In genomic region chr19:7039841-7040636, GRCm38 (mm10) we compare ENCODE assay signal across 8 mouse cellular contexts. TPM values are rescaled to one million over a fixed set of nuclear protein-coding genes. Genes with fewer than 3 reads are reported as not detected.
DNase-seq lines count a peak whose midpoint lies in the region; ATAC-seq lines count a peak whose summit lies in the region.

Gene Stip1 (minus strand): TSS chr19:7039967.

- peak; percentile 100 for DNase-seq in ES-CJ7 (ENCODE audit: low read depth, low spot score)
- DNase-seq in cerebellum, adult 11 months, result peak; percentile 99
- peak; percentile 100 for DNase-seq in forebrain, embryonic 14.5 days (ENCODE audit: low spot score)
- peak; percentile 97 to 98 for DNase-seq in heart, postnatal 14 days
- peak; percentile 100 for DNase-seq in layer of hippocampus, adult 11-12 months (ENCODE audit: low spot score)
- peak; percentile 100 for DNase-seq in lung, adult 18-20 months
- DNase-seq in testis, postnatal 14 days (ENCODE audit: low spot score), result peak; percentile 100

- no peaks in the 10 kb centered on the region for H3K27me3 ChIP-seq in forebrain, embryonic 14.5 days (replicated peaks; ENCODE audit: control insufficient read depth, insufficient read depth, low read length)
- no peaks in the 10 kb centered on the region for H3K27me3 ChIP-seq in neural tube, embryonic 15.5 days (replicated peaks)

- ATAC-seq in forebrain, embryonic 14.5 days, result peak; percentile 99
- peak; percentile 99 for ATAC-seq in neural tube, embryonic 15.5 days (ENCODE audit: low FRiP score)

- peak within 1 kb of the TSS; percentile 97 for H3K27ac ChIP-seq in forebrain, embryonic 14.5 days (ENCODE audit: low read depth, low read length)
- peak within 1 kb of the TSS; percentile 96 for H3K27ac ChIP-seq in neural tube, embryonic 15.5 days (replicated peaks)

- H3K4me2 ChIP-seq in forebrain, embryonic 14.5 days (ENCODE audit: low read length), result peak within 1 kb of the TSS; percentile 89
- peak within 1 kb of the TSS; percentile 91 for H3K4me2 ChIP-seq in neural tube, embryonic 15.5 days

- H3K36me3 ChIP-seq in forebrain, embryonic 14.5 days (ENCODE audit: control insufficient read depth, insufficient read depth, low read length), result peaks cover 9% of the 10 kb centered on the region
- no peaks in the 10 kb centered on the region; the same call in 1 of the 2 replicates for H3K36me3 ChIP-seq in neural tube, embryonic 15.5 days

- under 1% methylated on average over 47 of the region's 49 CpGs for WGBS in forebrain, embryonic 14.5 days
- WGBS in neural tube, embryonic 15.5 days, result under 1% methylated on average over 49 of the region's 49 CpGs

- H3K4me1 ChIP-seq in forebrain, embryonic 14.5 days (ENCODE audit: control insufficient read depth, insufficient read depth, low read length), result peaks cover 17% of the 10 kb centered on the region
- H3K4me1 ChIP-seq in neural tube, embryonic 15.5 days, result peaks cover 33% of the 10 kb centered on the region

- intact Hi-C loops in heart, postnatal 14 days (cut with DNase I), result no loop called here

- no peaks in the 10 kb centered on the region for H3K9me3 ChIP-seq in forebrain, embryonic 14.5 days (replicated peaks; ENCODE audit: control insufficient read depth, low read length)
- H3K9me3 ChIP-seq in neural tube, embryonic 15.5 days (replicated peaks), result no peaks in the 10 kb centered on the region

- H3K9ac ChIP-seq in forebrain, embryonic 14.5 days (ENCODE audit: low read length), result peak within 1 kb of the TSS; percentile 95
- H3K9ac ChIP-seq in neural tube, embryonic 15.5 days (replicated peaks), result peak within 1 kb of the TSS; percentile 91

- H3K4me3 ChIP-seq in forebrain, embryonic 14.5 days (ENCODE audit: low read depth, low read length), result peak within 1 kb of the TSS; percentile 92
- H3K4me3 ChIP-seq in neural tube, embryonic 15.5 days (replicated peaks), result peak within 1 kb of the TSS; percentile 86

RNA-seq across cellular contexts. Expression of gene Stip1, which starts in this region (rescaled TPM):
- polyA plus RNA-seq in forebrain, embryonic 14.5 days (2014; fragmentation: Nextera tagmentation; extraction: Ambion mirVana), result 278 and 287 TPM in 2 replicates
- 100 to 1,000 TPM in 1 of 2 experiments, 10 to 100 TPM in 1; 84.1 to 107 TPM for total RNA-seq in heart, postnatal 14 days (2021)
- 210 and 232 TPM in 2 replicates for polyA plus RNA-seq in neural tube, embryonic 15.5 days (2015; fragmentation: Nextera tagmentation; extraction: Ambion mirVana)

Comparison
In these comparisons a context has a peak if more than half of its experiments do, and no peak if none do; other contexts are left out.
1. Peak in every context shown above with its lines: DNase-seq, ATAC-seq, H3K4me3 ChIP-seq and H3K27ac ChIP-seq.